Mouse (Mus musculus): ENCODE measurements around the gene Med17.

Gene Med17

GRCm38 (mm10) chr9:15237516-15238296, 42.0 kb downstream of the Med17 start:
- no peak for DNase-seq (ENCODE audit: low spot score in 2 of 2)

- no peak for DNase-seq (ENCODE audit: low spot score in 2 of 2)
These were observed 43.7 kb downstream of the Med17 start for GRCm38 (mm10) chr9:15235986-15236385.

- DNase-seq (ENCODE audit: low spot score in 2 of 2): no peak
These were observed 46.1 kb downstream of the Med17 start for GRCm38 (mm10) chr9:15233604-15234003.

- no peak for DNase-seq (ENCODE audit: low spot score in 2 of 2)
These were observed 47.3 kb downstream of the Med17 start for GRCm38 (mm10) chr9:15232445-15232844.

GRCm38 (mm10) chr9:15224912-15225311, 54.8 kb downstream of the Med17 start:
- DNase-seq (ENCODE audit: low spot score in 2 of 2): no peak

- no peak for DNase-seq (ENCODE audit: low spot score in 2 of 2)
These were observed 66.0 kb downstream of the Med17 start for GRCm38 (mm10) chr9:15213695-15214094.

- no peak for DNase-seq (ENCODE audit: low spot score in 2 of 2)
These were observed 67.9 kb downstream of the Med17 start for GRCm38 (mm10) chr9:15211876-15212275.
